Mouse (Mus musculus): ENCODE measurements at regions not wholly inside any gene's neighbourhood (a gene's known extent, or its start where the extent isn't known, plus 50 kb on each side); places are given as distances from the start of the nearest gene placed in this dataset.

DNA sequence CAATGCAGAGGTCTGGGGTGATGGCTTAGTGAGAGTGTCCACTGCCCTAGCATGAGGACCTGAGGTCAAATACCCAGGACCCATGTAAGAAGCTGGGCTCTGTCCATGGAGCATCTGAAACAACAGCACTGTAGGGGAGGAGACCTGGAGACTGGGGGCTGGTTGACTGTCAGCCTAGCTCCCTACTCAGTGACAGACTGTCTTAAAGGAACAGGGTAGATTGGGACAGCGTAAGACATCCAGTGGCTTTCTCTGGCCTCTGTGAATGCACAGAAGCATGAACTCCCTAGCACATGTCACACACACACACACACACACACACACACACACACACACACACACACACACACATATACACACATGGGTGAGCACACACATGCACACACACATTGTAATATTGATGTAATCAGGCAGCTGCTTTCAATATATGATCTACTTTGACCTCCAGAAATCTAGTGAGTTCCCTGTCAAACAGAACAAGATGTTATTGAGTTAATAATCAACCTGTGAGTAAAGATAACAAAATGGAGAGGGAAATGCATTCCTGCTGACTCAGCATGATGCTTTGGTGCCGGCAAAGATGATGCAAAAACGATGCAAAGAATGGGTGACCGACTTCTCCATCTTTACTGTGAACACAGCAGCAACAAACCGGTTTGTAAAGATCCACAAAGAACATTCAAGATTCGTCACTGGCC is 133.6 kb upstream of the Zfp217 start:
- H3K9ac ChIP-seq (ENCODE audit: low read depth, low read length), result no peak overlapping the region
- WGBS (ENCODE audit: insufficient replicate concordance), result 61% methylated on average over 6 of the region's 6 CpGs
- H3K4me3 ChIP-seq (ENCODE audit: low read depth, low read length), result no peak overlapping the region
- H3K27me3 ChIP-seq (ENCODE audit: control insufficient read depth, insufficient read depth, low read depth, low read length), result no peaks in the 10 kb centered on the region
- no peaks in the 10 kb centered on the region for H3K4me1 ChIP-seq (ENCODE audit: control insufficient read depth, low read depth, low read length)
- no peak for ATAC-seq (ENCODE audit: low read depth)
- no peak overlapping the region for H3K4me2 ChIP-seq (ENCODE audit: low read depth, low read length)
- H3K9me3 ChIP-seq (replicated peaks; ENCODE audit: control insufficient read depth, low read length), result no peaks in the 10 kb centered on the region
- no peak overlapping the region for H3K27ac ChIP-seq (ENCODE audit: low read length)
- H3K36me3 ChIP-seq (ENCODE audit: control insufficient read depth, insufficient read depth), result no peaks in the 10 kb centered on the region

DNA sequence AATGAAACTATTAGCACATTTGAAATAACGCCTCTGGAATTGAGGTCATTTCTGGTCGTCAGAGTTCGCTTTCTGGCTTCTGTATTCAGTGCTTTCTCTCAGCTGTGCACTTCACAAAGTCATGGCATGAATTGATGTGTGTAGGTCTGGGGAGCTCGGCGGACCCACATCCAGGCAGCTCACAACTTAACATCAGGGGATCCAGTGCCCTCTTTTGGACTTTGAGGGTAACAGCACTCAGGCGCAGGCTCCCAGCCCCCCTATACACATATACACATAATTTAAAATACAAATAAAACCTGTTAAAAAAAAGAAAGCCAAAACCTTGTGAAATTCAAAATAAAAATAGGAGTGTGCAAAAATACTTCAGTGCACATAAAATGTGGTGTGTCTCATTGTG is 132.8 kb upstream of the Zfp217 start:
- 48% methylated on average over 6 of the region's 6 CpGs for WGBS (ENCODE audit: insufficient replicate concordance)

DNA sequence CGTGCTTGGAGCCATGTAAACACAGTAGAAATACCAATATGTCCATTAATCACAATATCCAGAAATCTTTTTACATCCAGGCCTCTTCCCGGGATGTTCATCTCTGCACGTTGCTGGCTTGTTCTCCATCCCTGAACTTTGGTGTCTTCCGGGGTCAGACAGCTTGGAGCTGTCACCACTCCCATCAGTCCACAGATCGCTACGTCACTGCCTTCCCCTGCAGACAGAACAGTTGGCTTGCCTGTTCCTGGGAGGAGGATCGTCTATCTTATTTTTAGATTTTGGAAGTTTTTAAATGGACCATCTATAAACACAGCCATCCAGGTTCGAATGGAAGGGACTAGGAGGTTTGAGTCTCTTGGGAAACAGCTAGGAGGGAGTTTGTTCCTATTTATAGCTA is 130.0 kb upstream of the Zfp217 start:
- H3K4me3 ChIP-seq (ENCODE audit: low read depth, low read length), result no peak overlapping the region
- no peaks in the 10 kb centered on the region for H3K36me3 ChIP-seq (ENCODE audit: control insufficient read depth, insufficient read depth)
- ATAC-seq (ENCODE audit: low read depth), result no peak
- no peak overlapping the region for H3K9ac ChIP-seq (ENCODE audit: low read depth, low read length)
- no peaks in the 10 kb centered on the region for H3K27me3 ChIP-seq (ENCODE audit: control insufficient read depth, insufficient read depth, low read depth, low read length)
- no peak overlapping the region for H3K4me2 ChIP-seq (ENCODE audit: low read depth, low read length)
- no peak overlapping the region for H3K27ac ChIP-seq (ENCODE audit: low read length)
- 57% methylated on average over 8 of the region's 8 CpGs for WGBS (ENCODE audit: insufficient replicate concordance)
- H3K4me1 ChIP-seq (ENCODE audit: control insufficient read depth, low read depth, low read length), result no peaks in the 10 kb centered on the region
- H3K9me3 ChIP-seq (replicated peaks; ENCODE audit: control insufficient read depth, low read length), result no peaks in the 10 kb centered on the region

More for the DNA sequence above, 132.8 kb upstream of the Zfp217 start:
- Histone ChIP-seq H3K36me3 (ENCODE audit: control insufficient read depth, insufficient read depth) (no peaks in the 10 kb centered on the region), H3K4me2 (ENCODE audit: low read depth, low read length) (no peak overlapping the region), H3K9me3 (replicated peaks; ENCODE audit: control insufficient read depth, low read length) (no peaks in the 10 kb centered on the region), H3K27ac (ENCODE audit: low read length) (no peak overlapping the region), H3K4me1 (ENCODE audit: control insufficient read depth, low read depth, low read length) (no peaks in the 10 kb centered on the region), H3K4me3 (ENCODE audit: low read depth, low read length) (no peak overlapping the region), H3K9ac (ENCODE audit: low read depth, low read length) (no peak overlapping the region), H3K27me3 (ENCODE audit: control insufficient read depth, insufficient read depth, low read depth, low read length) (no peaks in the 10 kb centered on the region)
- no peak for ATAC-seq (ENCODE audit: low read depth)

DNA sequence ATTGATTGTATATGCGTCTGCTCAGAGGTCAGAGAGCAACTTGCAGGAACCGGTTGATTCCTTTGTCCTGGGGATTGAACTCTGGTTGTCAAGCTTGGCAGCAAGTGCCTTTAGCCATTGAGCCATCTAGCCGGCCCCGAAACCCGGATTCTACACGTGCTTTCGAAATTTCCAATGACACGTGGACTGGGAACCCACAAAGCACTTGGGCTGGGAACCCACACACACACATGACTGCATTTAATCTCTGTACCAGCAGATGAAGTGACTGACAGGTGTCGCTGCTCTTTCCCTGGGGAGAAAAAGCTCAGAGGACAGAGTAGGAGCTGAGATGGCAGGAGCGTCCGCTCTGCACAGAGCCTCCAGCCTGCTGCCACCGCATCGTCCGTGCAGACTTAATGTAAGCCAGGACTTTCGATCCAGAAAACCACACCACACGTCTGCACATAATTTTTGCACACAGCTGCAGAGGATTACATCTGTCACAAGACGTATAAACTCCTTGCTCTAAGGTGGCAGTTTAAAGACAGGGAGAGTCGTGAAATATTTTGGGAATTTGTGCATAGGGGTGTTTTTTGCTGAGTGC is 129.4 kb upstream of the Zfp217 start:
- Histone ChIP-seq H3K4me1 (ENCODE audit: control insufficient read depth, low read depth, low read length) (no peaks in the 10 kb centered on the region), H3K27ac (ENCODE audit: low read length) (no peak overlapping the region), H3K4me3 (ENCODE audit: low read depth, low read length) (no peak overlapping the region), H3K36me3 (ENCODE audit: control insufficient read depth, insufficient read depth) (no peaks in the 10 kb centered on the region), H3K9me3 (replicated peaks; ENCODE audit: control insufficient read depth, low read length) (no peaks in the 10 kb centered on the region), H3K9ac (ENCODE audit: low read depth, low read length) (no peak overlapping the region), H3K27me3 (ENCODE audit: control insufficient read depth, insufficient read depth, low read depth, low read length) (no peaks in the 10 kb centered on the region), H3K4me2 (ENCODE audit: low read depth, low read length) (no peak overlapping the region)
- no peak for ATAC-seq (ENCODE audit: low read depth)
- 69% methylated on average over 18 of the region's 18 CpGs for WGBS (ENCODE audit: insufficient replicate concordance)

DNA sequence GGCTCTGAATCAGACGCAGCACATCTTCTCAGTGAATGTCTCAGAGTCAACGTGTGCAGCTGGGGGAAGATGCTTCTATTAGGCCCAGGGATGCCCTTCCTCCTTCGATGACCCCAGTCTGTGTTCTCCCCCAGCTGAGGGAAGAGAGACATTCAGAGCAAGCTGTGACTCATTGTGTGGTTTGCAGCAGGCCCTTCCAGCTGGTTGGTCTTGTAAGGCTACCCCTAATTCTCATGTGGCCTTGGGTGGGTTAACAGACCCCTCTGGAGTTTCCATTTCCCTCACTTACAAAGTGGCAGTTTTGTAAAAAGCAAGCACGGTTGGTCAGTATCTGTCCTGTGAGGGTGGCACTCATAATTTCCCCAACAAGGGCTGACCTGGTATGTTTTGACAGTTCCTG is 127.8 kb upstream of the Zfp217 start:
- 57% methylated on average over 4 of the region's 4 CpGs for WGBS (ENCODE audit: insufficient replicate concordance)
- ATAC-seq (ENCODE audit: low read depth), result no peak

DNA sequence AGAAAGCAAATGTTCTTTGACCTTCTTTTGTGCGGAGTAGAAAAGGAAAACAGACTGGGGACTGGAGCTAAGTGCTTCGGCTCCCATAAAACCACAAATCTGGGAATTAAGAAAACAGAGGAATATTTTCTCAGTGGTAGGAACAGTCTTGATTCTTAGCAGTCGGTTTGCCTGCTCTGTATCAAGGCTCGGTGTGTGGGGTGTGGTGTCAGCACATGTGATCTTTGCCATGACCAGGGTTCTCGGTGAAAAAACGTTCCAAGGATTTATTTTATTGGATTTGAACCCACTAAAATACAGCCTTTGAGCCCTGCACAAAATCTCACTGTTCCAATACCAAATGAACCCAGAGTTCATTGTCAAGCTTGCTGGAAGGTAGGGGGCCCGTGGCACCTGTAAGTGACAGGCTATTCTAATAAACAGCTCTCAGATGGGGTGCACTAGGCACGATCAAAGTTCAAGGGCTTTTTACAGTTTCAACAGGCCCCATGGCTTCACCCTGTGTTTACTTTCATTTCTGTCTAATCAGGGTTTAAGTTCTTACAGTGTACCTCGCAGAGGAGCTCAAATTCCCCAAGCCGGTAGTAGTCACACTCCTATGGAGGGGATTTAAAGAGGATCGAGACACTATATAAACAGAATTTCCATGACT is 122.1 kb upstream of the Zfp217 start:
- no peak overlapping the region for H3K4me3 ChIP-seq (ENCODE audit: low read depth, low read length)
- no peaks in the 10 kb centered on the region for H3K9me3 ChIP-seq (replicated peaks; ENCODE audit: control insufficient read depth, low read length)
- H3K4me2 ChIP-seq (ENCODE audit: low read depth, low read length), result no peak overlapping the region; the same call in 1 of the 2 replicates
- peak; percentile 82 for ATAC-seq (ENCODE audit: low read depth)
- H3K27me3 ChIP-seq (ENCODE audit: control insufficient read depth, insufficient read depth, low read depth, low read length), result no peaks in the 10 kb centered on the region
- WGBS (ENCODE audit: insufficient replicate concordance), result 54% methylated on average over 11 of the region's 11 CpGs
- H3K4me1 ChIP-seq (ENCODE audit: control insufficient read depth, low read depth, low read length), result no peaks in the 10 kb centered on the region; the same call in 1 of the 2 replicates
- no peaks in the 10 kb centered on the region for H3K36me3 ChIP-seq (ENCODE audit: control insufficient read depth, insufficient read depth)
- no peak overlapping the region for H3K9ac ChIP-seq (ENCODE audit: low read depth, low read length)
- peak overlapping the region; percentile 62 for H3K27ac ChIP-seq (ENCODE audit: low read length)

More for the DNA sequence above, 127.8 kb upstream of the Zfp217 start:
- no peak overlapping the region for H3K4me2 ChIP-seq (ENCODE audit: low read depth, low read length)
- H3K27me3 ChIP-seq (ENCODE audit: control insufficient read depth, insufficient read depth, low read depth, low read length), result no peaks in the 10 kb centered on the region
- no peaks in the 10 kb centered on the region for H3K9me3 ChIP-seq (replicated peaks; ENCODE audit: control insufficient read depth, low read length)
- no peaks in the 10 kb centered on the region for H3K36me3 ChIP-seq (ENCODE audit: control insufficient read depth, insufficient read depth)
- no peak overlapping the region for H3K4me3 ChIP-seq (ENCODE audit: low read depth, low read length)
- no peaks in the 10 kb centered on the region for H3K4me1 ChIP-seq (ENCODE audit: control insufficient read depth, low read depth, low read length)
- H3K9ac ChIP-seq (ENCODE audit: low read depth, low read length), result no peak overlapping the region
- no peak overlapping the region for H3K27ac ChIP-seq (ENCODE audit: low read length)

DNA sequence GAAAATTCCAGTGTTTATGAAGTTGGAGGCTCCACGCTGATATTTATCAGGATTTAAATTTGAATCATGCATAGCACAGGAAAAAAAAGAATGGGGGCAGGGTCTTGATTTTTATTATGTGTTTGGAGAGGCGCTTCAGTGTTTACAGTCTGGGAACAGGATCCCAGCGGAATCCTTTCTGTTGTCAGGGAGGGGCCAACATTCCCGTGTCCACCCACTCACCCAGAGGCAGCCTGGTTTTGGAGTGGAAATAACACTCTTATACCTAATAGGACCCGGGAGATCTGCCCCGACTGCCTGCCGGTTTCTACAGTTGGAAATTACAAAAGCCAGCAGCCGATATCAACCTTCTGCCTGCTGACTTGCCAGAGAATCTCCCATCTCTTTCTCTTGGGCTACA is 120.2 kb upstream of the Zfp217 start:
- ATAC-seq (ENCODE audit: low read depth), result no peak; the same call in 1 of the 2 replicates
- Histone ChIP-seq H3K9me3 (replicated peaks; ENCODE audit: control insufficient read depth, low read length) (no peaks in the 10 kb centered on the region), H3K27ac (ENCODE audit: low read length) (no peak overlapping the region), H3K4me2 (ENCODE audit: low read depth, low read length) (no peak overlapping the region), H3K27me3 (ENCODE audit: control insufficient read depth, insufficient read depth, low read depth, low read length) (no peaks in the 10 kb centered on the region), H3K4me1 (ENCODE audit: control insufficient read depth, low read depth, low read length) (no peaks in the 10 kb centered on the region; the same call in 1 of the 2 replicates), H3K9ac (ENCODE audit: low read depth, low read length) (no peak overlapping the region), H3K36me3 (ENCODE audit: control insufficient read depth, insufficient read depth) (no peaks in the 10 kb centered on the region), H3K4me3 (ENCODE audit: low read depth, low read length) (no peak overlapping the region)
- 46% methylated on average over 8 of the region's 8 CpGs for WGBS (ENCODE audit: insufficient replicate concordance)

DNA sequence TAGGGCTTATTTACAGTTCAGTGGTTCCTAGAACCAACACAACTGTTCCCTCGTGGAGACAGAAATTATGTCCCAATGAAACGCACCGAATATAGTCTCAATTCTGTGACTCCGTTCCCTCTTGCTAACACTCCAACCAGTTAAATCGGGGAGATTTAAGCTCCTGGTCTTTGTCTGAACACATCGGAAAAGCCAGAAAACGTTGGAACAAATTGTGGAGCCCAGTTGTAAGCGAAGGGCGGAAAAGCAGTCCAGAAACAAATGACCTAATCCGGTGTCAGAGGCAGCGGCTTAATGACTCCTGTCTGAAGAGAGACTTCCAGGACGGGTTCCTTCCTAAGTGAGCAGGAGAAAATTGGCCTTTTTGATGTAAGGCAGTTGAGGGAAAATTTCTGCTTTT is 119.2 kb upstream of the Zfp217 start:
- Histone ChIP-seq H3K27ac (ENCODE audit: low read length) (no peak overlapping the region), H3K9me3 (replicated peaks; ENCODE audit: control insufficient read depth, low read length) (no peaks in the 10 kb centered on the region), H3K9ac (ENCODE audit: low read depth, low read length) (no peak overlapping the region), H3K4me2 (ENCODE audit: low read depth, low read length) (0 out of 2 replicates have a peak overlapping the region, but pooled peaks have one; percentile 46), H3K4me3 (ENCODE audit: low read depth, low read length) (no peak overlapping the region), H3K36me3 (ENCODE audit: control insufficient read depth, insufficient read depth) (no peaks in the 10 kb centered on the region), H3K4me1 (ENCODE audit: control insufficient read depth, low read depth, low read length) (no peaks in the 10 kb centered on the region; the same call in 1 of the 2 replicates), H3K27me3 (ENCODE audit: control insufficient read depth, insufficient read depth, low read depth, low read length) (no peaks in the 10 kb centered on the region)
- 22% methylated on average over 12 of the region's 12 CpGs for WGBS (ENCODE audit: insufficient replicate concordance)
- no peak for ATAC-seq (ENCODE audit: low read depth)

Measured in liver, embryonic 16.5 days (tissue).